Mouse (Mus musculus): ENCODE results near the gene Lrrc23.

Lrrc23 gene

DNA sequence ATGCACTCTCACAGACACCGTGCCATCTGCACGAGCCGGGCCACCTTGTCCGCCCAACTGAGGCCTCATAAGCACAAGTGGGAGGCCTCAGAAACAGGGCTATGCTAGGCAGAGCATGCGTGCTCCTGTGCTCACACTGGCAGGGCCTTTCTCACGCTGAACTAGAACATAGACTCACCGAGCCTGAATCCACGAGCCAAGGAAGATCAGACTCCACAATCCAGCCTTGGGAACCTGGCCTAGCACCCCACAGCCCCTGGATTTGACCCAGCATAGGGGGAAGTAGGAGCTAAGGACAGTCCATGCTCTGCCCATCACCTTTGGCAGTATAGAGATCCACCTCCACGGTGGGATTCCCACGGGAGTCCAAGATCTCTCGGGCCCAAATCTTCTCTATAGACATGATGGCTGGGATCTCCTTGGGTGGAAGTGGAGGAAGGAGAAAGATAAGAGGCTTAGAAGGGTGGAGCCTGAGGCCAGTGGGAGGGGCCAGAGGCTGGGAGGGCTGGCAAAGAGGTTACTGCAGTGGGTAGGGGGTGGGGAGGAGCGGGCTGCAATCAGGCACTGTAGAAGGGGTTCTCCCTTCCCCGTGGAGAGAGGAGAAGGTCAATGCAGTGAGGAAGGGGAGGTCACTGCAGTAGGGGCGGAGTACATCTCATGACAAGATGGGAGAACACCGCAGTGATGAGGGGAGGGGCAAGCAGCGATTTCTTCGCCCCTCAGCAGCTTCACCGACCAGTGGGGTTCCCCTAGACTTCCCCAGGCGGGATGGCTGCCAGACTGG, 11.4 kb downstream of the Lrrc23 start:
- no peak for DNase-seq (ENCODE audit: low spot score in 2 of 2)

DNA sequence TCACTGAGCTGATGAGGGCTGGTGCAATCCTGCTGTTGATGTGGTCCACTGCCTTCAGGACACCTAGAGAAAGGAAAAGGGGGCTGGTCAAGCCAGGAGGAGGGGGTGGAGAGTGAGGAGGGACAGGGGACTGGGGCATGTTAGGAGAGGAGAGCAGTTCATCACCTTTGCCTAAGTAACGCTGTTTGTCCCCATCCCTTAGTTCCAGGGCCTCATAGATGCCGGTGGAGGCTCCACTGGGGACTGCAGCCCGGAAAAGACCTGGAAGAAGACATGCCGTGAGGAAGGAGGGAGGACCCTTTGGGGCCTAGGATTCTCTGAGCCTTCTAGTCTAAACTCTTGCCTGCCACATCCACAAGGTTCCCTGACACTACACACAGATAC, 12.0 kb downstream of the Lrrc23 start:
- no peak for DNase-seq (ENCODE audit: low spot score in 2 of 2)

DNA sequence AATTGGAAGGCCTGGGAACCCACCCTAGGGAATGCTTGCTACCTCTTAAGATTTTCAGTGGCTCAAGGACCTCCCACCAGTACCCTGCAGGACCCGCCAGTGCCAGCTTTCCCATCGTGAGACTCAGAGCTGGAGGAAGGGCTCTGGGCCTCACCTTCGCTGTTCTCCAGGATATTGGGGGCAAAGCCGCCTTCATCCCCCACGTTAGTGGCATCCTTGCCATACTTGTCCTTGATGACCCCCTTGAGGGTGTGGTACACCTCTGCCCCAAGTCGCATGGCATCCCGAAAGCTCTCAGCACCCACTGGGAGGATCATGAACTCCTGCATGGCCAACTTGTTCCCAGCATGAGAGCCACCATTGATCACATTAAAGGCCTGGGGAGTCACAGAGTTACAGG, 13.6 kb downstream of the Lrrc23 start:
- no peak for DNase-seq (ENCODE audit: low spot score in 2 of 2)

DNA sequence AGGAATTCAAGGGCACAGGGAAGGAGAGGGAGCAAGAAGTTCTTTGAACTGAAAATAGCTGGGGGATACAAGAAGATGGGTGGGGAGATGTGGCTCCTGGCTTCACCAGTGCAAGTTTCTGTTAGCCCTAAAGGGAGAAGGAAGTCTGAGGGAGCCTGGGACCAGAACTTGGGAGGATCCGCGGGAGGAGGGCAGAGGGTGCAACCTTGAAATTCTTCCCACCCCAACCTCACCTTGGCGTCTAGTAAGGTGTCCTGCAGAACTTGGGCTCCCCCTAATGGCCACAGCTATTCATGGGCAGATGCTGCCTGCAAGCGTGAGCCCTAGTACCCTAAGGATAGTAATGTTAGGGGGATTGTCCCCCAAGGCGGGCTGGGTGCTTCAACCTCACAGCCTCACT, 20.3 kb downstream of the Lrrc23 start:
- DNase-seq (ENCODE audit: low spot score in 2 of 2): peak; percentile 60 to 77

DNA sequence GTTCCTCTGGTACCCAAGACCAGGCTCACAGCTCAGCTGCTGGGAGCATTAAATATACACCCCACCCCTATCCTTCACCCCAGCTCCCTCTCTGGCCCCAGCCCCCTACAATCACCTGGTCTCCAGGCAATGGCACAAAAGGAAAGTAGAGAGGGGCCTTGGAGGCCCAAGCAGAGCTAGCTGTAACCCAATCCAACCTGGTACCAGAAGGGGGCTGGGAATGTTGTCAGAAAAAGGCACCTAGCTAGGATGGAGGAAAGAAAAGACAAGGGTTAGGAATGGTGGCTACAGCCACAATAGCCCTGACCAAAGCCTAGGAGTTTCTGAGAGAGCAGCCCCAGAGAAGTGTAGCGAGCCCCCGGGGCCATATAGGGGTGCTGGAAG, 20.7 kb downstream of the Lrrc23 start:
- DNase-seq (ENCODE audit: low spot score in 2 of 2): no peak

DNA sequence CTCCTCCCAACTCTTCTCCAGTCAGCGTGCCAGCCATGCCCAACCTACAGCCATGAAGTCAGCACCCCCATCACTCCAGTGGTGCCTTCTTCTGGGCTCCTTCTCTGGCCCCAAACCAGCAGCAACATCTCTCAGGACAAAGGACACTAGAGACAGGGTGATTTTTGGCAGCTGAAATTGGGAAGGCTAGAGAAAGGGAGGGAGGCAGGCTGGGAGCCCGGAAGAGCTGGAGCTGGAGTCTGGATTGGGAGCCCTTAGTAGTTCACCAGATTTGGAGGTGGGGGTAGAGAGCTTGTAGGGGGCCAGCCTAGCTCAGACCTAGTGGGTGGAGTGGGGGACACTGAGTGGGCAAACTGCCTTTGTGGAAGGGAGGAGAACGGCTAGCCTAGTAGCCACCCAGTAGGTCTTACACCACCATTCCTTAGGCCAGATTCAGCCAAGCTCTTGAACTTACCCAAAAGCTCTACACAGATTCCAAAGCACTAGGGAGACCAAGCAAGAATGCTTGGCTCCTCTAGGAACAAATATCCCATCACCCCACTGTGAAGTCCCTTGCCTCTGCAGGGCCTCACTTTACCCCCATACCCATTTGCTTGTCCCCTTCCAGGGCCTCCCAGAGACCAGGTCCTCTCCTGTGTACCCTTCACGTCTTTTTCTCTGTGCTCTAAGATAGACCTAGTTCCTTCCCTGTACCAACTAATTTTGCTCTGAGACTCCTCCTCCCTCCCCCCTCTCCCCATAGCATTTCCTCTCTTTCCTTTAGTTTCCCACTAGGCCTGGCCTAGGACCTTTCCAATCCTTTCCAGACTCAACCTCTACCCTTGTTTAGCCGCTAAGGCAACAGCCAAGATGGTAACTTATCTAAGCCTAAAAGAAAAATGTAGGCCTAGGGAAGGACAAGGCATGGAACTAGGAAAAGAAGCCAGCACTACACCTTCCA, 21.3 kb downstream of the Lrrc23 start:
- no peak for DNase-seq (ENCODE audit: low spot score in 2 of 2)

DNA sequence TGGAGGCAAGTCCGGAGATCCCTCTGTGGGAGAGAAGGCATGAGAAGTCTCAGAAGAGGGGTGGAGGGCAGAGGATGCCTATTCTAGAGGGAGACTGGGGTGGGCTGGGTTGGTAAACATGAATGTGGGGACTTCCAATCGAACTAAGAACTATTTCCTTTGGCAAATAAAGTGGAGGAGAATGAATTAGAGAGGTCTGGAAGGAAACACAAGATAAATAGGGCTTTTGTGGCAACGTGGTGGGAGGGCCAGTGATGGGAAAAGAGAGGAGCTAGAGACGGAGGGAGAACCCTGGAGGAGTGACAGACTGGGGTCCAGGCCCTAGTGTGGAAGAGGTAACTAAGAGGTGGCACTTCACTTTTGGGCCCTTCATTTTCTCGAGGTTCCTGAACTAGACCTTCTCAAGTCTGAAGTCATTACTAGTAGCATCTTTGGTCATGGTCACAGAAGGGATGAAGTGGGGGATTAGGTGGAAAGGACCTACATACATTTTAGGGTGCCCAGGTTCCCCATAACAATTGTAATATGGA, 22.1 kb downstream of the Lrrc23 start:
- no peak for DNase-seq (ENCODE audit: low spot score in 2 of 2)

DNA sequence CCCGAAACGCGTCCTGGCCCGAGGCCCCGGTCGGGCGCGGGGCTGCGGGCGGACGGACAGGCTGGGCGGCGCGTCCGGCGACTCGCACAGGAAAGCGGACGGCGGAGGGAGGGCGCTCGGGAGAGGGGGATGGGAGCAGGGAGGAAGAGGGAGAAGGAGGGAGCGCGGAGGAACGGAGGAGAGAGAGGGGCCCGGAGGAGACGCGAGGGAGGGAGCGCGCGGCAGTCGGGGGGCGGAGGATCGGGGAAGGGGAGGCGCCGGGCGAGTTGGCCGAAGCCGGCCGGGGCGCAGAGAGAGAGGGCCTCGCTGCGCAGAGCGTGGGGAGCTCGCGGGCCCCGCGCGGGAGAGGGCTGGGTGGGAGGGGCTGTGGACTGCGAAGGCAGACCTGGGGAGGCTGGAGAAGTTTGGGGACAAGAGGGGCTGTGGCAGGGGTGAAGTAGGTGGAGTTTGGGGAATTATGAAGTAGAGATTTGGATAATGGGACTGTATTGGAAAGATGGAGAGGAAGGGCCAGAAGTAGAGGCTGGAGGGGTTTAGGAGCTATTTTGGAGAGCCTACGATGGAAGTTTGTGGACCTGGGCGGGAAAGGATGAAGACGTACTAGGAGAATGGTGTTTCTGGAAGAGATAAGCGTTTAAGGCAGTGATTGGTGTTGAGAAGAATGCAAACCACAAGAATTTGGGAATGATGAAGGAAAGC, 22.7 kb downstream of the Lrrc23 start:
- peak; percentile 64 to 79 for DNase-seq (ENCODE audit: low spot score in 2 of 2)

DNA sequence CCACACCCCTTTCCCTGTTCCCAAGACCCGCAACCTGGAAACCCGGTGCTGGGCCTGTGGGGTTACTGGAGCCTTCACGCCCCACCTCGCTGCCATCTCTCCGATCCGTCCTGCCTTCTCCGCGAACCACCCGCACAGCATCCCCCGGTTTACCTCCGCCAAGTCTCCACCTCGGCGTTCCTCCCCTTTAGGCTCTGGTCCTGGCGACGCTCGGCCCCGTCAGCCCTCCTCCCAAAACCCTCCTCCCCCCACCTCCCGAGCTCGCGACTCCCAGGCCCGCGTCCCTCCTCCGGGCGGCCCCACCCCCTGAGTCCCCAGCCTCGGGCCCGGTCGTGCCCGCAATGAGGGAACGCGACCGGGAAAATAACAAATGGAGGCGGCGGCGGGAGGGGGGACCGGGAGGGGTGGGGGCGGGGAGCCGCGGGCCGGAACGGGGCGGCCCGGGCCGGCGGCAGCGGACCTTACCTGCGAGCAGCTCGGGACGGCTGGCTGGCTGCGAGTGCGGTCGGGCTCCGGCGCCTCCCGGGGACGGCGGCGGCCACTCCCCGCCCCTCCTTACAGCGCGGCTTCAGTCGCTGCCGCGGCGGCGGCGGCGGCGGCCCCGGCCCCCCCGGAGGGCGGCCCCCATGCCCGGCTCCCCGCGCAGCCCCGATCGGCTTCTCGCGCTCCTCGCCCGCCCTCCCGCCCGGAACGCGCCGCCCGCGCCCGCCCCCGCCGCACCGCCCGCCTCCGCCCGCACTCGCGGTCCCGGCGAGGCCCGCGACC, 23.5 kb downstream of the Lrrc23 start, which contains the start of the genes Gm45234 and Atn1:
Gene Gm45234 (minus strand): TSS at position 191 of the 765 bp plus-strand sequence.
Gene Atn1 (minus strand): TSS at position 694 of the 765 bp plus-strand sequence.
- peak in 1 of 2 experiments; percentile 57 for DNase-seq (ENCODE audit: low spot score in 2 of 2)

DNA sequence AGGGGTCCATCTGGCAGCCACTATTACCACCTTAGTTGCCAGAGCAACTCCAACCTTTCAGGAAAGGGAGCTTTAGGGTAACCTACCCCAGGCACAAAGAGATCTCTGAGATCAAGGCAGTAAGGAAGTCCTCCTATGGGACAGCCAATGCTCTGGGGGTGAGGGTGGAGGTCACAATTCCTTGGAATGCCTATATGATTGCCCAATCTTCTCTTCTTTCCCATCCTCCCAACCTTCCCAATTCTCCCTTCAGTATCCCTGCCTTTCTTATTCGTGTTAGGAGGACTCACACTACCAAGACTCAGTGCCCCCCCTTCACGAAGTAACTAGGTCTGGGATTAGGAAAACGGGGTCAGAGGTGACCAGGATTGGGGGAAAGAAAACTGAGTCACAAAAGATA, 24.2 kb downstream of the Lrrc23 start:
- no peak for DNase-seq (ENCODE audit: low spot score in 2 of 2)

DNA sequence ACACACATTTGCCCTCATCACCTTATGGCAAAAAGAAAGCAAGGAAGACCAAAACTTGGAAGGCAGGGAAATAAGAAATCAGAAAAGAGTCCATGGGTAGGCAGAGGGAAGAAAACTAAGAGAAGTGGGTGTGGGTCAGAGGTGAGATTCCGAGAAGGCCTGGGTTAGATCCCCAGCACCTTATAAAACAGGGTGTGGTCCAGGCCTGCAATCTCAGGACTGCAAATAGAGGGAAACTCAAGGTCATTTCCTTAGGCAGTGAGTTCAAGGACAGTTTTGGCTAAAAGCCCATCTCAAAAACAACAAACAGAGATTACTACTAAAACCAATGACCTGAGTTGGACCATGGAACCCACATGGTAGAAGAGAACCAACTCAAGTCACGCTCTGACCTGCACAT, 25.7 kb downstream of the Lrrc23 start:
- no peak for DNase-seq (ENCODE audit: low spot score in 2 of 2)

DNA sequence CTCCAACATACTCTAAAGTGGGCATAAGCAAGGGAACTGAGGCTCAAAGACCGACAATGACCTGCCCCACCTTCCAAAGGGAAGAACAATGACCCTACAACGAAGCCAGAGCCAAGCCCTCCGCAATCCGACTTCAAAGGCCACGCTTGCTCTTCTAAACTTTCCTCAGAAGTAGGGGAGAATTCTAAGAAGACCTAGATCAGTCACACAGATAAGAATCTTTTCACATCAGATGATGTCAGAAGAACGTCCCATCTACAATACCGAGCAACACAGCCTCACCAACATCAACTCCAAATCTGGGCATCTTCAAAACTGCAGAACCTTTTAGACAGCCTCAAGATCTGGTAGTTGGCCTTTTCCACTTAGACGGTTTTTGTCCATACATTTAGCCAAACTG, 29.1 kb downstream of the Lrrc23 start:
- DNase-seq (ENCODE audit: low spot score in 2 of 2): no peak

DNA sequence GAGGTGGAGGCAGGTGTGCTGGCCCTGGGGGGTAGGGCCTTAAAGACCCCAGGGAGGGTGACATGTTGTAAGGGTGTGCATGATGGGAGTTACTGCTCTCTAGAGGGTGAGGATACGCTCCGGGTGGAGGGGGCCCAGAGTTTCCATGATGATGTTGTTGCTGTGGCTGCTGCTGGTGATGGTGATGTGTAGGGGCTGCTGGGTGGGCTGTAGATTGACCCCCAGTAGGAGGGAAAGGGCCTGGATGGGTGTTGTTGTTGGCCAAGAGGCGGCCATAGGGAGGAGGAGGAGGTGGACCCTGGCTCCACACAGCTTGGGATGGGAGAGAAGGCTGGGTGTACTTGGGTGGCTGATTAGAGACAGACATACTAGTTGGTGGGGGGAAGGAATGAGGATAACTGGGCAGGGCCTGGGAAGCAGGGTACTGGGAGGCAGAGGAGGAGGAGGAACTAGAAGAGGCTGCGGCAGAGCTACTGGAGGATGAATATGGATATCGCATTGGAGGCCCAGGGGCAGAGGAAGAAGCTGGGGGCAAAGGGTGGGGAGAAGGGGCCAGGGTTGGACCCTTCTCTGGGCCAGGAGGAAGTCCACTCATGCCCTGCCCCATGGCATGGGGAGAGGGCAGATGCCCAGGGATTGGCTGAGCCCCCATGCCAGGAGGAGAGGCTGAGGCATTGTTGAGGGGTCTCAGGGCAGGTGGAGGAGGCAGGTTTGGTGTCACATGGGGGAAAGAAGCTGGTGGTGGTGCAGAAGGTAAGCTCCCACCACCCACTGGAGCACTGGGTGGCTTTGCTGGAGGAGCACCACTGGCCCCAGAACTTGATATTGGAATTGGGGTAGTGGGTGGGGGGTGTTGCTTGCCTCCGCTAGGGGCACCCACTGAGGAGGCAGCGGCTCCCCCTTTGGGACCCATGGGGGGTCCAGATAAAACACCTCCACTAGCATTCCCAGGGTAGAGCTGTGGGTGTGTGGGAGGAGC, 32.6 kb downstream of the Lrrc23 start:
- DNase-seq (ENCODE audit: low spot score in 2 of 2): no peak

DNA sequence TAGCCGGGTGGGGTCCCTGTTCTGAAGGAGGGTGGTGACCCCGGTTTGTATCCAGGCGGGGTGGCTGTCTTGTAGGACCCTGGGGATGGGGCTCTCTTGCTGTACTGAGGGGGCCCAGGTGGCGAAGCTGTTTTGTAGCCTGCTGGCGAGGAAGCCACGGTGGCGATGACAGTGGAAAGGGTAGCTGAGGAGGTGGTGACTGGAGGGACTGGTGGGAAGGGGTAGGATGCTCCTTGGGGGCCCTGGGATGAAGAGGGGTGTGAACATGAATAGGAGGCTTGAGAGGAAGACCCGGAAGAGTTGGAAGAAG, 33.3 kb downstream of the Lrrc23 start:
- no peak for DNase-seq (ENCODE audit: low spot score in 2 of 2)

DNA sequence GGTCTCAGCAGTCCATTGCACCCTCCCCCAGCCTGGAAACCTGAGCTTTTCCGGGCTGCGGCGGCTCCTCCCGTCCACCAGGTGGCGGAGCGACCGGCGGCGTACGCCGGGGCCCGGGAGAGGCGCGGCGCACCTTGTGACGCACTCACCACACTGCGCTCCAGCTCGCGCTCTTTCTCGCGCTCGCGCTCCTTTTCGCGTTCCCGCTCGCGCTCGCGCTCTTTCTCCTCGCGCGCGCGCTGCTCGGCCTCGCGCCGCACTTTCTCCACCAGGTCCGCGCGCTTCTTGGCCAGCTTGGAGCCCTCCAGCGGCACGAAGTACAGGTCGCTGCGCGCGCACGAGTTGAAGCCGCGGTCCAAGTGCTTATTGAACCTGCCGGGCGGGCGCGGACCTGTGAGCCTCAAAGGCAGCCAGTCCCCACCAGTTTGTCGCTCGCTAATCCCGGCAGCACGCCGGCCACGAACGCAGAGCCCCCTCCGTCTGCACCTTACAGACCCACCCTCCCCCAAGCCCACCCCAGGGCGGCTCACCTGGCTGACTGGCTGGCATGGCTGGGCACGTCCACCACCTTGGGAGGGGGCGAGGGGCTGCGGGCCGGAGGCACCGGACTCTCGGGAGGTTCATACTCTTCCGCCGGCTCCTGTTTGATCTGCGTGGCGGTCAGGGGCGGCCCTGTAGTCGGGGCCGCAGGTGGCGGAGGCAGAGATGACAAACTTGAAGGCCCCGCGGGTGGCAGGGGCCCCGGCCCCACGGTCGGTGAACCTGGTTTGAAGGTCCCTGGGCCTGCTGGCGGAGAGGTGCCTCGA, 33.8 kb downstream of the Lrrc23 start:
- peak; percentile 90 to 96 for DNase-seq (ENCODE audit: low spot score in 2 of 2)

DNA sequence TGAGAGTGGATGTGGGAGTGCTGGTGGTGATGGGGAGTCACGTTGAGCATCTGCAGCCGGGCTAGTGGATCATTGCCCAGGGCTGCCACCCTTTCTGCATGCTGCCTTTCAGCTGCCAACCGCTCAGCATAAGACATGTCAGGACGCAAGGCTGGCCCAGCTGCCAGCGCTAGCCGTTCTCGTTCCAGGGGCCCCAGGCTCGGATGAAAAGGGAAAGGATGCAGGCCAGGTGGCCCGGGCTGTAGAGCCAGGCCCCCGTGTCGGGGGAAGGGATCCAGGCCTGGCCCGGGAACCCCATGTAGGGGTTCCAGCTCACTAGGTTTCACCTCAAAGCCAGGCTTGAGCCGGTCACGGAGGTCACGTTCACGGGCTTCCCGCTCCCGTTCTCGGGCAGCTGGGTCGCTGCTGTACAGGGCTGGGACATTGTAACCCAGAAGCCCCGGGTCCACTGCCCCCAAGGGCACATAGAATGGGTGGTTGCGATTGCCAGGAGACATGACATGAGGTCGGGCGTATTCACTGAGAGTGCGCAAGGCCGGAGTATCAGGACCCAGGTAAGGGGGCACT, 34.7 kb downstream of the Lrrc23 start:
- DNase-seq (ENCODE audit: low spot score in 2 of 2): no peak

DNA sequence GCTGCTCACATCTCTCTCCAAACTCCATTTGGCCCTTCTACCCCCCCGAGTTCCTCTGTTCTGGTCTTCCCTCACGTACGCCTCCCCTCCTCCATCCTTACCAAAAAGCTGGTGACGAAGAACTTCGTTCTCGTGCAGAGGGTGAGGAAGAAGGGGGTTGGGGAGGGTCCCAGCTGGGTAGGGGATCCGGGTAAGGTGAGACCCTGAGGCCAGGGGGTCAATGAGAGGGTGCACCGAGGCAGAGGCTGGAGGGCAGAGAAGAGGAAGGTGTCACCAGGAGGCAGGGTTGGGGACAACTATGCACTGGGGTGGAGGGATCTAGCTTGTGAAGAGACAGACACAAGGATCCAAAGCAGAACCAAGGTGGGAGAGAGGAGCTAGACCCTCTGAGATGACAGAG, 35.9 kb downstream of the Lrrc23 start:
- no peak for DNase-seq (ENCODE audit: low spot score in 2 of 2)

DNA sequence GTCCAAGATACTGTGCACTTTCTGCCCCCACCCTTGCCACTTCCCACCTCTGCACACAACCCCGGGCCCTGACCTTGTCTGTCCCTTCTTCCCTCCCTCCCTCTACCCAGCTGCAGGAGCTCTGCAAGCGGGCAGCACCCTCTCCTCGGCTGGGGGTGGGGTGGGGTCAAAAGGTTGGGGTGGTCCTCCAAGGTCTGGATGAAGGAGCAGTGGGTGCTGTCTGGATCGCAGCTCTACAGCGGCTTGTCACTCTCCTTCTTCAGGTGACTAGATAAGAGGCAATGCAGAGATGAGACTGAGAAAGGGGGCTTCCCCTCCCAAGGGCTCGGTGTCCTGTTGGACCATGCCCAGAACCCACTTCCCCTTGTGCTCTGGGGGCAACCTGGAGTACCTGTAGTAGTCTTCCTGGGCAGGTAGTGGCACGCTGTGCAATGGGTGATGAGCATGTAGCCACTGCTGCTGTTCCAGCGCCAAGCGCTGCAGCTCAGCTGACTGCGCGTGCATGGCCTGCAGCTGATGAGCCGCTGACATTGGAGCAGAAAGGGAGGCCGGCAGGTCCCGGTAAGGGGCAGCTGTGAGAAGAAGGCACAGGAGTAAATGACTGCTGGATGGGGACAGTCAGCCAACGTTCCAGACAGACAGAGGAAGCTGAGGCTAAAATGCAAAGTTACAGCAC, 36.5 kb downstream of the Lrrc23 start:
- no peak for DNase-seq (ENCODE audit: low spot score in 2 of 2)

All from cerebellum, postnatal 4 days (tissue).